Mouse (Mus musculus) forebrain, embryonic 14.5 days (tissue): ENCODE data around the gene Gm13271. TPM values are rescaled to one million over a fixed set of nuclear protein-coding genes. Genes with fewer than 3 reads are reported as not detected.
"Not testable (repeated sequence)": the region's sequence is repeated elsewhere in the genome, so short reads cannot be mapped to it uniquely, and the experiment has no call there.

Experiments used
- ATAC-seq: fragments of 200-750 bp; cut with Nextera tagmentation; 2 replicates; pipeline ENCODE4 v1.8.0; 2017; ENCODE audit warnings: mild to moderate bottlenecking, moderate library complexity
- DNase-seq: peaks from one replicate; pipeline ENCODE4 v3.0.0-alpha.2; 2015; ENCODE audit warnings: low spot score
- H3K27ac ChIP-seq: fragments of 300-500 bp; sonication (generic); 2 replicates; pipeline ENCODE4 v1.5.1; 2014; ENCODE audit warnings: low read depth, mild to moderate bottlenecking, control low read depth, low read length, moderate library complexity
- H3K27me3 ChIP-seq: fragments of 300-500 bp; sonication (generic); replicated peaks from 2 replicates; pipeline ENCODE4 v1.6.1; 2014; ENCODE audit warnings: low read length, control low read depth, mixed read lengths; ENCODE audit not compliant: control insufficient read depth, insufficient read depth
- H3K36me3 ChIP-seq: fragments of 300-500 bp; sonication (generic); 2 replicates; pipeline ENCODE4 v1.6.1; 2014; ENCODE audit warnings: low read length, control low read depth; ENCODE audit not compliant: control insufficient read depth, insufficient read depth
- H3K4me1 ChIP-seq: fragments of 300-500 bp; sonication (generic); 2 replicates; pipeline ENCODE4 v1.6.1; 2014; ENCODE audit warnings: antibody characterized with exemption, low read length, control low read depth; ENCODE audit not compliant: control insufficient read depth, insufficient read depth
- H3K4me2 ChIP-seq: fragments of 300-500 bp; sonication (generic); 2 replicates; pipeline ENCODE4 v1.6.1; 2014; ENCODE audit warnings: mild to moderate bottlenecking, control low read depth, low read length
- H3K4me3 ChIP-seq: fragments of 300-500 bp; sonication (generic); 2 replicates; pipeline ENCODE4 v1.5.1; 2014; ENCODE audit warnings: low read depth, low read length, control low read depth
- H3K9ac ChIP-seq: fragments of 300-500 bp; sonication (generic); 2 replicates; pipeline ENCODE4 v1.6.1; 2014; ENCODE audit warnings: mild to moderate bottlenecking, low read length, control low read depth, moderate library complexity
- H3K9me3 ChIP-seq: fragments of 300-500 bp; sonication (generic); replicated peaks from 2 replicates; pipeline ENCODE4 v1.6.1; 2016; ENCODE audit warnings: low read length, control low read depth, mixed read lengths; ENCODE audit not compliant: control insufficient read depth
- WGBS: fragments of 180-500 bp; shearing (Covaris S2); extraction: QIAGEN DNeasy Blood & Tissue Kit; methylation state at CpG from one replicate; pipeline ENCODE4 v1.1.7; 2014; 5-methylcytosine and 5-hydroxymethylcytosine counted together
- polyA plus RNA-seq: library from polyadenylated mRNA; unstranded; fragments of >200 nt; fragmentation: Nextera tagmentation; extraction: Ambion mirVana; gene quantifications from 2 replicates; pipeline ENCODE4 v1.2.1, GENCODE M21; 2014

Gene Gm13271
- polyA plus RNA-seq, 1 experiment from 2014 or later, result not detected

DNA sequence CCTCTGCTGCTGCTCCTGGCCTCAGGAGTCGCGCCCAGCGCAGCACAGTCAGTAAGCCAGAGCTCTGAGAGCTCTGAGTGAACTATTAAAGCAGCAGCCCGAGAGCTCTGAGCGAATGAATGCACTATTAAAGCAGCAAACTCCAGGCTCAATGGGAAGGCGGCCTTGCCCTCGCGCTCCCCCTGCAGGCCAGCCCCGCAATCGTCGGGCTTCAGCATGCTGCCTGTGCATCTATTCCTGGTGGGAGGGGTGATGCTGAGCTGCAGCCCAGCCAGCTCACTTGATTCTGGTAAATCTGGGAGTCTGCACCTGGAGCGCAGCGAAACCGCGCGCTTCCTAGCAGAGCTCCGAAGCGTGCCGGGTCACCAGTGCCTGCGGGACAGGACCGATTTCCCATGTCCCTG is 3.0 kb downstream of the Gm13271 start:
- H3K9ac ChIP-seq, result peak overlapping the region; percentile 58
- under 1% methylated on average over 16 of the region's 21 CpGs for WGBS
- ATAC-seq (peak; percentile 100), DNase-seq (peak; percentile 94)
- peak overlapping the region; percentile 68 for H3K4me2 ChIP-seq
- peak overlapping the region; percentile 37 for H3K4me3 ChIP-seq
- not testable (repeated sequence) for H3K9me3 ChIP-seq, H3K27me3 ChIP-seq, H3K4me1 ChIP-seq, H3K36me3 ChIP-seq
- H3K27ac ChIP-seq, result peak overlapping the region; percentile 44; the same call in 1 of the 2 replicates

DNA sequence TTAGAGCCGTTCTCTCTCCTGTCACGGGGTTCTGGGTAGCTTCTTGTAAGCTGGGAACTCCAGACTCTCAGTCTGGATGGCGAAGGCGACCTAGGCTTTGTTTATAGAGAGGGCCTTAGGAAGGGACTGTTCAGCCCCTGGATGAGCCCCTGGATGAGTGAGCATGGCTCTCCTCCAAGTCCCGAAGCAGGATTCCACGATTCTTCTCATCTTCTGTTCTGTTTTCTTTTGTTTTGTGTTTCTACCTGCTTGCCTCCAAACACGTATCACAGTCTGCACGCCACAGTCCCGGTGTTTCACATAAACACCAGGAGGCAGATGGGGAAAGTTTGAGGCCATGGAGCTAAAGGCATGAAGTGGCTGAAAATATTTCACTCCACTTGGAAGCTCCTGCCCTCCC is 4.1 kb downstream of the Gm13271 start:
- not testable (repeated sequence) for H3K27ac ChIP-seq, ATAC-seq, H3K9me3 ChIP-seq, H3K9ac ChIP-seq, H3K4me2 ChIP-seq, H3K27me3 ChIP-seq, H3K36me3 ChIP-seq, DNase-seq, H3K4me3 ChIP-seq, H3K4me1 ChIP-seq
- WGBS, result 85% methylated on average over 9 of the region's 9 CpGs

DNA sequence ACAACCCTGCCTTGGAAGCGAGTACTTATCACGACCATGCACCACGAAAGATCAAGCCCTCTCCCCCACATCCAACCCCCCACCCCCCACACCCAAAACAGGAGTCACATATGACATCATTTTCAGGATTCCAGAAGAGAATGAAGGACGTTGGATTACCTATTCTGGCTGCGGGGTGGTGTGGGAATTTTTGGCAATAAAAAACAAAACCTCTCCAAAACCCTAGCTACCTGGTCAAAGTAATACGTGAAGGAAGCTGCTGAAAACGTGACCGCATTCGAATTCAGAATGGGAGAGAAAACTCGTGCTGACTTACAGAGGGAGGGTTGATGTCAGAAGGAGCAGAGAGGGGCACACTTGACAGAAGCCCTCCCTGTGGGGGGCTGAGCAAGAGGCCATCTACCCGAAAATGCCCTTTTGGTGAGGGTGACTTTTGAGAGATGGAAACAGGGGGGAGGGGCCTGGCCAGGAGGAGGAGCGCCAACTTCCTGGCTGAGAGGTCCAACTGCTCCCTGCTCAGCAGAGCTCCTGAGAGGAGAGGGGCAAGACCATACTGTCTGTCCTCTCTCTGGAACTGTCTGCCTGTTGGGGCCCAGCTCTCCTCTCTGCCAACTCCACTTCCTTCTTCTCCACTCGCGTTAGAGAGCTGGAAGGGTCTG is 5.1 kb downstream of the Gm13271 start, which contains the start of gene Gm13283:
TSS of gene Gm13283 (plus strand) at position 510 of the 659 bp plus-strand sequence.
- not testable (repeated sequence) for H3K9ac ChIP-seq, H3K36me3 ChIP-seq, ATAC-seq, H3K27ac ChIP-seq, H3K9me3 ChIP-seq, DNase-seq, H3K4me1 ChIP-seq, H3K27me3 ChIP-seq
- Histone ChIP-seq H3K4me2 (peak within 1 kb of the TSS; percentile 52), H3K4me3 (peak within 1 kb of the TSS; percentile 29)
- 37% methylated on average over 7 of the region's 14 CpGs for WGBS

DNA sequence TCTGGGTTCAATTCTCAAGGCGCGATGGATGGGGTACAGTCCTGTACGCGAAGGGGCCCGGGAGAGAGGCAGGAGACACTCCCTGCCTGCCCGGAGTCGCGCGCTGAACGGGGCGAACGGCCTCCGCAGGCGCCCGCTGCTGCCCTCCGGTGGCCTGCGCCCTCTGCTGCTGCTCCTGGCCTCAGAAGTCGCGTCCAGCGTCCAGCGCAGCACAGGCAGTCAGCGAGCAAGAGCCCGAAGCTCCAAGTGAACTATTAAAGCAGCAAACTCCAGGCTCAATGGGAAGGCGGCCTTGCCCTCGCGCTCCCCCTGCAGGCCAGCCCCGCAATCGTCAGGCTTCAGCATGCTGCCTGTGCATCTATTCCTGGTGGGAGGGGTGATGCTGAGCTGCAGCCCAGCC is 5.8 kb downstream of the Gm13271 start:
- H3K36me3 ChIP-seq, H3K27ac ChIP-seq, H3K9me3 ChIP-seq, ATAC-seq, H3K9ac ChIP-seq, H3K4me1 ChIP-seq, H3K27me3 ChIP-seq: not testable (repeated sequence)
- peak overlapping the region; percentile 29 for H3K4me3 ChIP-seq
- WGBS, result under 1% methylated on average over 23 of the region's 28 CpGs
- peak overlapping the region; percentile 52 for H3K4me2 ChIP-seq
- peak; percentile 73 for DNase-seq

DNA sequence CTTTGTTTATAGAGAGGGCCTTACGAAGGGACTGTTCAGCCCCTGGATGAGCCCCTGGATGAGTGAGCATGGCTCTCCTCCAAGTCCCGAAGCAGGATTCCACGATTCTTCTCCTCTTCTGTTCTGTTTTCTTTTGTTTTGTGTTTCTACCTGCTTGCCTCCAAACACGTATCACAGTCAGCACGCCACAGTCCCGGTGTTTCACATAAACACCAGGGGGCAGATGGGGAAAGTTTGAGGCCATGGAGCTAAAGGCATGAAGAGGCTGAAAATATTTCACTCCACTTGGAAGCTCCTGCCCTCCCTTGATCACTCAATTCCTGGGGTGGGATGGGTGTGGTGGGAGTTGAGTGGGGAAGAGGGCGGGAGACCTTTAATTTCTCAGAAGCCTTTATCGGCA is 7.1 kb downstream of the Gm13271 start:
- not testable (repeated sequence) for DNase-seq
- 75% methylated on average over 6 of the region's 8 CpGs for WGBS

DNA sequence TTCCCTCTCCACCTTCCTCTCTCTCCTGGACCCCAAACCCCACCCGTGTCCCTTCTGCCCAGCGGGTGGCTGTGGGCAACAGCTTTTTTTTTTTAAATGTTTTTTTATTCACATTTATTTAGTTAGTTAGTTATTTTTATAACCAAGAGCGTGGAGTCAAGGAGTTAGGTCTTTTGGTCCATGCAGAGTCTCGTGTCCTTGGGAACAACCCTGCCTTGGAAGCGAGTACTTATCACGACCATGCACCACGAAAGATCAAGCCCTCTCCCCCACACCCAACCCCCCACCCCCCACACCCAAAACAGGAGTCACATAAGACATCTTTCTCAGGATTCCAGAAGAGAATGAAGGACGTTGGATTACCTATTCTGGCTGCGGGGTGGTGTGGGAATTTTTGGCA is 7.7 kb downstream of the Gm13271 start:
- H3K4me1 ChIP-seq, H3K36me3 ChIP-seq, H3K27me3 ChIP-seq, DNase-seq, H3K4me3 ChIP-seq, H3K9ac ChIP-seq, H3K9me3 ChIP-seq, H3K4me2 ChIP-seq, ATAC-seq, H3K27ac ChIP-seq: not testable (repeated sequence)
- WGBS, result 62% methylated on average over 9 of the region's 9 CpGs

More for the DNA sequence above, 7.1 kb downstream of the Gm13271 start:
- H3K27ac ChIP-seq, H3K36me3 ChIP-seq, ATAC-seq, H3K9ac ChIP-seq, H3K4me3 ChIP-seq, H3K27me3 ChIP-seq, H3K9me3 ChIP-seq, H3K4me2 ChIP-seq, H3K4me1 ChIP-seq: not testable (repeated sequence)

DNA sequence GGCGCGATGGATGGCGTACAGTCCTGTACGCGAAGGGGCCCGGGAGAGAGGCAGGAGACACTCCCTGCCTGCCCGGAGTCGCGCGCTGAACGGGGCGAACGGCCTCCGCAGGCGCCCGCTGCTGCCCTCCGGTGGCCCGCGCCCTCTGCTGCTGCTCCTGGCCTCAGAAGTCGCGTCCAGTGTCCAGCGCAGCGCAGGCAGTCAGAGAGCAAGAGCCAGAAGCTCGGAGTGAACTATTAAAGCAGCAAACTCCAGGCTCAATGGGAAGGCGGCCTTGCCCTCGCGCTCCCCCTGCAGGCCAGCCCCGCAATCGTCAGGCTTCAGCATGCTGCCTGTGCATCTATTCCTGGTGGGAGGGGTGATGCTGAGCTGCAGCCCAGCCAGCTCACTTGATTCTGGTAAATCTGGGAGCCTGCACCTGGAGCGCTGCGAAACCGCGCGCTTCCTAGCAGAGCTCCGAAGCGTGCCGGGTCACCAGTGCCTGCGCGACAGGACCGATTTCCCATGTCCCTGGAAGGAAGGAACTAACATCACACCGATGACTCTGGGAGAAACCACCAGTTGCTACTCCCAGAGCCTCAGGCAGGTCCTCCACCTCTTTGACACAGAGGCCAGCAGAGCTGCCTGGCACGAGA is 8.8 kb downstream of the Gm13271 start:
- H3K36me3 ChIP-seq, H3K4me1 ChIP-seq, H3K9ac ChIP-seq, H3K27me3 ChIP-seq, ATAC-seq, H3K9me3 ChIP-seq, H3K27ac ChIP-seq: not testable (repeated sequence)
- Histone ChIP-seq H3K4me3 (peak overlapping the region; percentile 24), H3K4me2 (peak overlapping the region; percentile 51)
- WGBS, result 3% methylated on average over 24 of the region's 42 CpGs
- DNase-seq, result peak; percentile 61

DNA sequence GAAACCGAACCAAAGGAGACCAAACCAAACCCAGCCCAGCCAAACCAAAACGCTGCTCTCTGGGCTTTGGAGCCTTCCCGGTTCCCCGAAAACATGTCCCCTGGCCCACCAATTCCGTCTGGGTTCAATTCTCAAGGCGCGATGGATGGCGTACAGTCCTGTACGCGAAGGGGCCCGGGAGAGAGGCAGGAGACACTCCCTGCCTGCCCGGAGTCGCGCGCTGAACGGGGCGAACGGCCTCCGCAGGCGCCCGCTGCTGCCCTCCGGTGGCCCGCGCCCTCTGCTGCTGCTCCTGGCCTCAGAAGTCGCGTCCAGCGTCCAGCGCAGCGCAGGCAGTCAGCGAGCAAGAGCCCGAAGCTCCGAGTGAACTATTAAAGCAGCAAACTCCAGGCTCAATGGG is 18.9 kb downstream of the Gm13271 start, which contains the start of gene Gm13290:
TSS of gene Gm13290 (plus strand) at position 301 of the 400 bp plus-strand sequence.
- not testable (repeated sequence) for H3K9ac ChIP-seq, H3K36me3 ChIP-seq, H3K4me3 ChIP-seq, ATAC-seq, H3K4me1 ChIP-seq, H3K27me3 ChIP-seq, H3K27ac ChIP-seq, DNase-seq, H3K9me3 ChIP-seq, H3K4me2 ChIP-seq
- no CpG with 5 or more reads among the region's 32 CpGs for WGBS

DNA sequence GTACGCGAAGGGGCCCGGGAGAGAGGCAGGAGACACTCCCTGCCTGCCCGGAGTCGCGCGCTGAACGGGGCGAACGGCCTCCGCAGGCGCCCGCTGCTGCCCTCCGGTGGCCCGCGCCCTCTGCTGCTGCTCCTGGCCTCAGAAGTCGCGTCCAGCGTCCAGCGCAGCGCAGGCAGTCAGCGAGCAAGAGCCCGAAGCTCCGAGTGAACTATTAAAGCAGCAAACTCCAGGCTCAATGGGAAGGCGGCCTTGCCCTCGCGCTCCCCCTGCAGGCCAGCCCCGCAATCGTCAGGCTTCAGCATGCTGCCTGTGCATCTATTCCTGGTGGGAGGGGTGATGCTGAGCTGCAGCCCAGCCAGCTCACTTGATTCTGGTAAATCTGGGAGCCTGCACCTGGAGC is 22.0 kb downstream of the Gm13271 start, which contains the start of gene Gm13289:
TSS of gene Gm13289 (plus strand) at position 301 of the 400 bp plus-strand sequence.
- H3K9me3 ChIP-seq, H3K4me3 ChIP-seq, H3K27me3 ChIP-seq, H3K27ac ChIP-seq, H3K9ac ChIP-seq, H3K4me1 ChIP-seq, DNase-seq, H3K4me2 ChIP-seq, ATAC-seq, H3K36me3 ChIP-seq: not testable (repeated sequence)
- WGBS, result no CpG with 5 or more reads among the region's 29 CpGs
